Mouse (Mus musculus) hindbrain, embryonic 13.5 days (tissue): Measurements from ENCODE around the gene Ppp1r13b. TPM values are rescaled to one million over a fixed set of nuclear protein-coding genes. Genes with fewer than 3 reads are reported as not detected.

Source experiments
- ATAC-seq: fragments of 200-750 bp; cut with Nextera tagmentation; 2 replicates; pipeline ENCODE4 v1.8.0; 2017; ENCODE audit warnings: moderate TSS enrichment; ENCODE audit not compliant: low FRiP score
- H3K27ac ChIP-seq: fragments of 300-500 bp; sonication (generic); 2 replicates; pipeline ENCODE4 v1.5.1; 2015; ENCODE audit warnings: inconsistent platforms, mild to moderate bottlenecking, moderate library complexity
- H3K27me3 ChIP-seq: fragments of 300-500 bp; sonication (generic); 2 replicates; pipeline ENCODE4 v1.6.1; 2015; ENCODE audit warnings: mild to moderate bottlenecking, inconsistent platforms
- H3K36me3 ChIP-seq: fragments of 300-500 bp; sonication (generic); 2 replicates; pipeline ENCODE4 v1.6.1; 2015; ENCODE audit warnings: mild to moderate bottlenecking, inconsistent platforms
- H3K4me1 ChIP-seq: fragments of 300-500 bp; sonication (generic); replicated peaks from 2 replicates; pipeline ENCODE4 v1.6.1; 2015; ENCODE audit warnings: inconsistent platforms
- H3K4me2 ChIP-seq: fragments of 300-500 bp; sonication (generic); 2 replicates; pipeline ENCODE4 v1.6.1; 2015; ENCODE audit warnings: inconsistent platforms, mild to moderate bottlenecking, moderate library complexity
- H3K4me3 ChIP-seq: fragments of 300-500 bp; sonication (generic); 2 replicates; pipeline ENCODE4 v1.5.1; 2015; ENCODE audit warnings: mild to moderate bottlenecking, inconsistent platforms
- H3K9ac ChIP-seq: fragments of 300-500 bp; sonication (generic); 2 replicates; pipeline ENCODE4 v1.6.1; 2015; ENCODE audit warnings: mild to moderate bottlenecking, inconsistent platforms
- H3K9me3 ChIP-seq: fragments of 300-500 bp; sonication (generic); 2 replicates; pipeline ENCODE4 v1.6.1; 2016; ENCODE audit warnings: inconsistent platforms
- WGBS: fragments of 180-500 bp; shearing (Covaris S2); methylation state at CpG from one replicate; pipeline ENCODE4 v1.1.7; 2015; 5-methylcytosine and 5-hydroxymethylcytosine counted together
- polyA plus RNA-seq: library from polyadenylated mRNA; unstranded; fragments of >200 nt; fragmentation: Nextera tagmentation; extraction: Ambion mirVana; gene quantifications from 2 replicates; pipeline ENCODE4 v1.2.1, GENCODE M21; 2015

Ppp1r13b gene
- polyA plus RNA-seq, 1 experiment from 2014 or later = 25.5 TPM

GRCm38 (mm10) chr12:111914031-111914430, 6.1 kb upstream of the Ppp1r13b start:
- no peak for ATAC-seq
- H3K27ac ChIP-seq = 0 out of 2 replicates have a peak overlapping the region, but pooled peaks have one; percentile 9
- whole genome bisulfite sequencing = 55% methylated on average over 3 of the region's 3 CpGs

GRCm38 (mm10) chr12:111912802-111913201, 4.9 kb upstream of the Ppp1r13b start:
- 86% methylated on average over 7 of the region's 7 CpGs for WGBS
- H3K9me3 ChIP-seq = no peaks in the 10 kb centered on the region
- H3K4me2 ChIP-seq = no peak overlapping the region
- ATAC-seq = no peak
- H3K9ac ChIP-seq = no peak overlapping the region
- H3K4me3 ChIP-seq = no peak overlapping the region
- peaks cover 15% of the 10 kb centered on the region for H3K4me1 ChIP-seq
- no peaks in the 10 kb centered on the region for H3K36me3 ChIP-seq
- no peak overlapping the region for H3K27ac ChIP-seq
- H3K27me3 ChIP-seq = peaks cover 23% of the 10 kb centered on the region

More at GRCm38 (mm10) chr12:111914031-111914430, 6.1 kb upstream of the Ppp1r13b start:
- Histone ChIP-seq H3K9ac (no peak overlapping the region), H3K4me3 (no peak overlapping the region), H3K27me3 (peaks cover 17% of the 10 kb centered on the region), H3K4me2 (no peak overlapping the region), H3K4me1 (peaks cover 6% of the 10 kb centered on the region; the same call in 1 of the 2 replicates), H3K36me3 (no peaks in the 10 kb centered on the region), H3K9me3 (no peaks in the 10 kb centered on the region)

GRCm38 (mm10) chr12:111911796-111912195, 3.9 kb upstream of the Ppp1r13b start:
- Histone ChIP-seq H3K4me3 (no peak overlapping the region), H3K36me3 (no peaks in the 10 kb centered on the region), H3K9ac (no peak overlapping the region), H3K27me3 (peaks cover 23% of the 10 kb centered on the region), H3K9me3 (no peaks in the 10 kb centered on the region), H3K4me1 (peaks cover 17% of the 10 kb centered on the region), H3K4me2 (no peak overlapping the region), H3K27ac (no peak overlapping the region)
- ATAC-seq = no peak
- WGBS = 90% methylated on average over 2 of the region's 2 CpGs

GRCm38 (mm10) chr12:111911171-111911760, 3.4 kb upstream of the Ppp1r13b start:
- Histone ChIP-seq H3K9me3 (no peaks in the 10 kb centered on the region), H3K36me3 (no peaks in the 10 kb centered on the region), H3K27me3 (peaks cover 23% of the 10 kb centered on the region), H3K27ac (no peak overlapping the region), H3K4me1 (peaks cover 19% of the 10 kb centered on the region), H3K4me2 (no peak overlapping the region), H3K4me3 (no peak overlapping the region), H3K9ac (no peak overlapping the region)
- 90% methylated on average over 15 of the region's 15 CpGs for WGBS
- no peak for ATAC-seq

GRCm38 (mm10) chr12:111908997-111909550, 1.2 kb upstream of the Ppp1r13b start:
- H3K27me3 ChIP-seq = peaks cover 31% of the 10 kb centered on the region
- H3K27ac ChIP-seq = no peak overlapping the region
- H3K4me3 ChIP-seq = peak overlapping the region; percentile 85
- no peak for ATAC-seq
- peak overlapping the region; percentile 92; the same call in 1 of the 2 replicates for H3K9ac ChIP-seq
- WGBS = 72% methylated on average over 11 of the region's 11 CpGs
- no peaks in the 10 kb centered on the region for H3K36me3 ChIP-seq
- H3K9me3 ChIP-seq = no peaks in the 10 kb centered on the region
- H3K4me1 ChIP-seq = peaks cover 20% of the 10 kb centered on the region
- H3K4me2 ChIP-seq = peak overlapping the region; percentile 81; the same call in 1 of the 2 replicates

GRCm38 (mm10) chr12:111907421-111907891, 454 bp downstream of the Ppp1r13b start:
- Histone ChIP-seq H3K27me3 (peaks cover 35% of the 10 kb centered on the region), H3K4me3 (peak overlapping the region; percentile 85), H3K4me2 (peak overlapping the region; percentile 81), H3K27ac (peak overlapping the region; percentile 98), H3K36me3 (no peaks in the 10 kb centered on the region), H3K9ac (peak overlapping the region; percentile 92), H3K9me3 (no peaks in the 10 kb centered on the region), H3K4me1 (peaks cover 20% of the 10 kb centered on the region)
- peak; percentile 79 for ATAC-seq
- WGBS = 0% methylated on average over 38 of the region's 63 CpGs

- Histone ChIP-seq H3K4me2 (peak overlapping the region; percentile 81), H3K27me3 (peaks cover 25% of the 10 kb centered on the region), H3K9me3 (no peaks in the 10 kb centered on the region), H3K9ac (peak overlapping the region; percentile 92; the same call in 1 of the 2 replicates), H3K27ac (no peak overlapping the region), H3K4me3 (peak overlapping the region; percentile 85), H3K4me1 (peaks cover 23% of the 10 kb centered on the region), H3K36me3 (no peaks in the 10 kb centered on the region)
- no peak for ATAC-seq
- WGBS = 61% methylated on average over 5 of the region's 5 CpGs
Measured at GRCm38 (mm10) chr12:111906309-111906875, 1.5 kb downstream of the Ppp1r13b start.

GRCm38 (mm10) chr12:111902488-111902887, 5.4 kb downstream of the Ppp1r13b start:
- Histone ChIP-seq H3K4me1 (peaks cover 22% of the 10 kb centered on the region), H3K4me3 (no peak overlapping the region), H3K27ac (no peak overlapping the region), H3K36me3 (no peaks in the 10 kb centered on the region), H3K4me2 (no peak overlapping the region), H3K9ac (no peak overlapping the region), H3K27me3 (peaks cover 12% of the 10 kb centered on the region; the same call in 1 of the 2 replicates), H3K9me3 (no peaks in the 10 kb centered on the region)
- 83% methylated on average over 7 of the region's 7 CpGs for WGBS
- no peak for ATAC-seq

GRCm38 (mm10) chr12:111901105-111901875, 6.6 kb downstream of the Ppp1r13b start:
- H3K27me3 ChIP-seq = peaks cover 12% of the 10 kb centered on the region; the same call in 1 of the 2 replicates
- peaks cover 18% of the 10 kb centered on the region; the same call in 1 of the 2 replicates for H3K4me1 ChIP-seq
- no peak for ATAC-seq
- no peaks in the 10 kb centered on the region for H3K36me3 ChIP-seq
- H3K4me2 ChIP-seq = no peak overlapping the region
- WGBS = 62% methylated on average over 12 of the region's 12 CpGs
- no peaks in the 10 kb centered on the region for H3K9me3 ChIP-seq
- no peak overlapping the region for H3K4me3 ChIP-seq
- no peak overlapping the region for H3K9ac ChIP-seq
- no peak overlapping the region for H3K27ac ChIP-seq

GRCm38 (mm10) chr12:111899646-111900045, 8.3 kb downstream of the Ppp1r13b start:
- no peak for ATAC-seq
- Histone ChIP-seq H3K4me2 (no peak overlapping the region), H3K9me3 (no peaks in the 10 kb centered on the region), H3K27ac (no peak overlapping the region), H3K9ac (no peak overlapping the region), H3K36me3 (no peaks in the 10 kb centered on the region), H3K4me1 (peaks cover 19% of the 10 kb centered on the region; the same call in 1 of the 2 replicates), H3K27me3 (0 out of 2 replicates have a peak, but pooled peaks cover 4% of the 10 kb centered on the region), H3K4me3 (no peak overlapping the region)
- WGBS = 87% methylated on average over 5 of the region's 5 CpGs

- no peak overlapping the region for H3K9ac ChIP-seq
- WGBS = 80% methylated on average over 9 of the region's 9 CpGs
- no peak overlapping the region for H3K4me3 ChIP-seq
- ATAC-seq = no peak
- no peak overlapping the region for H3K27ac ChIP-seq
- H3K4me1 ChIP-seq = peaks cover 23% of the 10 kb centered on the region; the same call in 1 of the 2 replicates
- 0 out of 2 replicates have a peak, but pooled peaks cover 4% of the 10 kb centered on the region for H3K27me3 ChIP-seq
- H3K36me3 ChIP-seq = no peaks in the 10 kb centered on the region
- H3K4me2 ChIP-seq = no peak overlapping the region
- H3K9me3 ChIP-seq = no peaks in the 10 kb centered on the region
Measured at GRCm38 (mm10) chr12:111898686-111899085, 9.2 kb downstream of the Ppp1r13b start.
